Comparison of ENCODE assay signal across 24 mouse cellular contexts in genomic region chr6:20598783-20599182, GRCm38 (mm10).
DNase-seq lines count a peak whose midpoint lies in the region; ATAC-seq and TF ChIP-seq lines count a peak whose summit lies in the region.
"Had no signal": no experiment of that assay in that cellular context is flagged by ENCODE, and none has a peak within 500 bp of the region (broad histone marks: within the 10 kb centered on the region; RNA-seq: fewer than 3 reads in every experiment).

No protein-coding gene starts in this region.

- no peaks in the 10 kb centered on the region for H3K9me3 ChIP-seq in forebrain, embryonic 10.5 days
- H3K9me3 ChIP-seq in forebrain, postnatal 0 days (ENCODE audit: low read length) = no peaks in the 10 kb centered on the region
- H3K9me3 ChIP-seq in midbrain, embryonic 12.5 days = no peaks in the 10 kb centered on the region
- H3K9me3 ChIP-seq in midbrain, embryonic 11.5 days (ENCODE audit: control insufficient read depth, low read length) = no peaks in the 10 kb centered on the region
- H3K9me3 ChIP-seq in forebrain, embryonic 14.5 days (replicated peaks; ENCODE audit: control insufficient read depth, low read length) = no peaks in the 10 kb centered on the region
- H3K9me3 ChIP-seq: heart, embryonic 15.5 days; hindbrain, embryonic 15.5 days; liver, embryonic 12.5 days had no signal

- H3K27ac ChIP-seq in forebrain, embryonic 10.5 days = no peak overlapping the region
- no peak overlapping the region for H3K27ac ChIP-seq in forebrain, postnatal 0 days (ENCODE audit: low read depth, low read length)
- H3K27ac ChIP-seq in midbrain, embryonic 12.5 days (replicated peaks) = no peak overlapping the region
- no peak overlapping the region for H3K27ac ChIP-seq in midbrain, embryonic 11.5 days (ENCODE audit: low read depth, low read length)
- H3K27ac ChIP-seq in forebrain, embryonic 14.5 days (ENCODE audit: low read depth, low read length) = no peak overlapping the region
- H3K27ac ChIP-seq: heart, embryonic 15.5 days; hindbrain, embryonic 15.5 days; liver, embryonic 12.5 days had no signal

- H3K4me3 ChIP-seq in forebrain, embryonic 10.5 days = no peak overlapping the region
- no peak overlapping the region for H3K4me3 ChIP-seq in forebrain, postnatal 0 days (ENCODE audit: low read depth, low read length)
- H3K4me3 ChIP-seq in midbrain, embryonic 12.5 days = no peak overlapping the region
- H3K4me3 ChIP-seq in midbrain, embryonic 11.5 days (ENCODE audit: low read depth, low read length) = no peak overlapping the region
- no peak overlapping the region for H3K4me3 ChIP-seq in forebrain, embryonic 14.5 days (ENCODE audit: low read depth, low read length)
- H3K4me3 ChIP-seq: heart, embryonic 15.5 days; hindbrain, embryonic 15.5 days; liver, embryonic 12.5 days; myocyte had no signal

- ATAC-seq in forebrain, postnatal 0 days = no peak
- ATAC-seq in midbrain, embryonic 12.5 days (ENCODE audit: low FRiP score, low read depth) = peak; percentile 56
- no peak for ATAC-seq in midbrain, embryonic 11.5 days (ENCODE audit: low FRiP score)
- ATAC-seq in forebrain, embryonic 14.5 days = peak; percentile 80; the same call in 1 of the 2 replicates
- ATAC-seq: inflammation-experienced regulatory T-cells, adult 6 months; liver, embryonic 12.5 days; liver, postnatal 0 days; midbrain, embryonic 16.5 days had no signal

- TF ChIP-seq CTCF in forebrain, postnatal 0 days (IDR thresholded peaks at IDR 0.05; ENCODE audit: low read depth) = no peak

- H3K9ac ChIP-seq in forebrain, postnatal 0 days = no peak overlapping the region
- H3K9ac ChIP-seq in midbrain, embryonic 12.5 days (replicated peaks) = no peak overlapping the region
- no peak overlapping the region for H3K9ac ChIP-seq in midbrain, embryonic 11.5 days (ENCODE audit: low read length)
- no peak overlapping the region for H3K9ac ChIP-seq in forebrain, embryonic 14.5 days (ENCODE audit: low read length)
- H3K9ac ChIP-seq: heart, embryonic 15.5 days; hindbrain, embryonic 15.5 days; liver, embryonic 12.5 days; liver, postnatal 0 days had no signal

- no peak overlapping the region for H3K4me2 ChIP-seq in forebrain, postnatal 0 days (ENCODE audit: low read depth)
- no peak overlapping the region for H3K4me2 ChIP-seq in midbrain, embryonic 12.5 days (replicated peaks)
- no peak overlapping the region for H3K4me2 ChIP-seq in midbrain, embryonic 11.5 days
- H3K4me2 ChIP-seq in forebrain, embryonic 14.5 days (ENCODE audit: low read length) = no peak overlapping the region
- H3K4me2 ChIP-seq: heart, embryonic 15.5 days; hindbrain, embryonic 15.5 days; liver, embryonic 12.5 days had no signal

- no peaks in the 10 kb centered on the region for H3K27me3 ChIP-seq in forebrain, embryonic 10.5 days (ENCODE audit: poor library complexity, severe bottlenecking)
- H3K27me3 ChIP-seq in forebrain, postnatal 0 days (ENCODE audit: insufficient read depth, low read length) = no peaks in the 10 kb centered on the region
- H3K27me3 ChIP-seq in midbrain, embryonic 12.5 days = no peaks in the 10 kb centered on the region
- no peaks in the 10 kb centered on the region for H3K27me3 ChIP-seq in midbrain, embryonic 11.5 days (ENCODE audit: control insufficient read depth, insufficient read depth, low read length)
- no peaks in the 10 kb centered on the region for H3K27me3 ChIP-seq in forebrain, embryonic 14.5 days (replicated peaks; ENCODE audit: control insufficient read depth, insufficient read depth, low read length)
- H3K27me3 ChIP-seq: CH12.LX; heart, embryonic 15.5 days; hindbrain, embryonic 15.5 days; liver, embryonic 12.5 days had no signal

- no peaks in the 10 kb centered on the region for H3K36me3 ChIP-seq in forebrain, embryonic 10.5 days (replicated peaks)
- H3K36me3 ChIP-seq in forebrain, postnatal 0 days (ENCODE audit: insufficient read depth) = no peaks in the 10 kb centered on the region
- no peaks in the 10 kb centered on the region for H3K36me3 ChIP-seq in midbrain, embryonic 12.5 days
- H3K36me3 ChIP-seq in midbrain, embryonic 11.5 days (ENCODE audit: control insufficient read depth, insufficient read depth, low read length) = no peaks in the 10 kb centered on the region
- H3K36me3 ChIP-seq in forebrain, embryonic 14.5 days (ENCODE audit: control insufficient read depth, insufficient read depth, low read length) = no peaks in the 10 kb centered on the region
- H3K36me3 ChIP-seq: heart, embryonic 15.5 days; hindbrain, embryonic 15.5 days; liver, embryonic 12.5 days had no signal

- peak; percentile 14 for DNase-seq in forebrain, embryonic 10.5 days (ENCODE audit: extremely low spot score, low spot score)
- DNase-seq in forebrain, postnatal 0 days = no peak
- no peak for DNase-seq in midbrain, embryonic 11.5 days (ENCODE audit: low spot score, missing footprints)
- DNase-seq in Muller cell, postnatal 12 days (ENCODE audit: inconsistent ontology term) = peak; percentile 32
- DNase-seq in forebrain, embryonic 14.5 days (ENCODE audit: low spot score) = peak; percentile 41
- no peak for DNase-seq in yolk sac, embryonic 10.5 days (ENCODE audit: low spot score)
- DNase-seq in right cerebral cortex, postnatal 25 days = no peak
- DNase-seq: adrenal gland, adult 8-10 months; cerebellum, adult 8-10 months; cerebellum, postnatal 25 days; kidney, adult 11 months; kidney, postnatal 14 days; liver, postnatal 0 days; lung, postnatal 36 days; spleen, adult 18-20 months; thymus, postnatal 14 days had no signal

- H3K4me1 ChIP-seq in forebrain, embryonic 10.5 days = peaks cover 6% of the 10 kb centered on the region; the same call in 1 of the 2 replicates
- no peaks in the 10 kb centered on the region for H3K4me1 ChIP-seq in forebrain, postnatal 0 days (ENCODE audit: insufficient read depth)
- H3K4me1 ChIP-seq in midbrain, embryonic 12.5 days = no peaks in the 10 kb centered on the region
- H3K4me1 ChIP-seq in midbrain, embryonic 11.5 days (ENCODE audit: control insufficient read depth, insufficient read depth, low read length) = no peaks in the 10 kb centered on the region
- no peaks in the 10 kb centered on the region; the same call in 1 of the 2 replicates for H3K4me1 ChIP-seq in forebrain, embryonic 14.5 days (ENCODE audit: control insufficient read depth, insufficient read depth, low read length)
- H3K4me1 ChIP-seq: heart, embryonic 15.5 days; hindbrain, embryonic 15.5 days; liver, embryonic 12.5 days had no signal

- 35% methylated on average over 1 of the region's 1 CpGs for WGBS in forebrain, embryonic 10.5 days
- 13% methylated on average over 1 of the region's 1 CpGs for WGBS in forebrain, postnatal 0 days
- 54% methylated on average over 1 of the region's 1 CpGs for WGBS in midbrain, embryonic 12.5 days
- 51% methylated on average over 1 of the region's 1 CpGs for WGBS in midbrain, embryonic 11.5 days
- WGBS in forebrain, embryonic 14.5 days = 10% methylated on average over 1 of the region's 1 CpGs

Comparison
In these comparisons a context has a peak if more than half of its experiments do, and no peak if none do; other contexts are left out.
1. DNase-seq: peak in forebrain, embryonic 10.5 days (single experiment), Muller cell, postnatal 12 days (single experiment) and forebrain, embryonic 14.5 days (single experiment); none in forebrain, postnatal 0 days (single experiment), midbrain, embryonic 11.5 days (single experiment), yolk sac, embryonic 10.5 days (single experiment) and right cerebral cortex, postnatal 25 days (single experiment).
2. ATAC-seq: peak in midbrain, embryonic 12.5 days (single experiment) and forebrain, embryonic 14.5 days (single experiment); none in forebrain, postnatal 0 days (single experiment) and midbrain, embryonic 11.5 days (single experiment).